14 mouse cellular contexts compared by ENCODE assay signal in genomic region chr9:34809993-34810513, GRCm38 (mm10).
DNase-seq lines count a peak whose midpoint lies in the region; ATAC-seq and TF ChIP-seq lines count a peak whose summit lies in the region.
"Had no signal": no experiment of that assay in that cellular context is flagged by ENCODE, and none has a peak within 500 bp of the region (broad histone marks: within the 10 kb centered on the region; RNA-seq: fewer than 3 reads in every experiment).

No protein-coding gene starts in this region.

- peak; percentile 56; the same call in 1 of the 2 replicates for ATAC-seq in midbrain, embryonic 13.5 days
- no peak for ATAC-seq in forebrain, postnatal 0 days
- ATAC-seq: activated CD4-positive, CD25-positive, alpha-beta regulatory T cell, adult 4 months; forebrain, embryonic 14.5 days had no signal

- H3K4me2 ChIP-seq in midbrain, embryonic 13.5 days (replicated peaks) = no peak overlapping the region
- H3K4me2 ChIP-seq in forebrain, postnatal 0 days (ENCODE audit: low read depth) = no peak overlapping the region
- H3K4me2 ChIP-seq: heart, embryonic 13.5 days; liver, embryonic 13.5 days had no signal

- H3K9ac ChIP-seq in midbrain, embryonic 13.5 days (replicated peaks) = 0 out of 2 replicates have a peak overlapping the region, but pooled peaks have one; percentile 11
- H3K9ac ChIP-seq in forebrain, postnatal 0 days = no peak overlapping the region
- H3K9ac ChIP-seq: heart, embryonic 13.5 days; liver, embryonic 13.5 days had no signal

- H3K27me3 ChIP-seq in midbrain, embryonic 13.5 days = no peaks in the 10 kb centered on the region
- H3K27me3 ChIP-seq in midbrain, embryonic 10.5 days (ENCODE audit: low read depth, poor library complexity, severe bottlenecking) = no peaks in the 10 kb centered on the region
- no peaks in the 10 kb centered on the region for H3K27me3 ChIP-seq in forebrain, postnatal 0 days (ENCODE audit: insufficient read depth, low read length)
- H3K27me3 ChIP-seq: heart, embryonic 13.5 days; liver, embryonic 13.5 days had no signal

- 0 out of 2 replicates have a peak overlapping the region, but pooled peaks have one; percentile 19 for H3K27ac ChIP-seq in midbrain, embryonic 13.5 days
- H3K27ac ChIP-seq in midbrain, embryonic 10.5 days (replicated peaks) = no peak overlapping the region
- no peak overlapping the region for H3K27ac ChIP-seq in forebrain, postnatal 0 days (ENCODE audit: low read depth, low read length)
- H3K27ac ChIP-seq: heart, embryonic 13.5 days; liver, embryonic 13.5 days had no signal

- 57% methylated on average over 5 of the region's 5 CpGs for WGBS in midbrain, embryonic 13.5 days
- WGBS in midbrain, embryonic 10.5 days = 75% methylated on average over 5 of the region's 5 CpGs
- WGBS in forebrain, postnatal 0 days = 58% methylated on average over 5 of the region's 5 CpGs

- H3K36me3 ChIP-seq in midbrain, embryonic 13.5 days = no peaks in the 10 kb centered on the region
- no peaks in the 10 kb centered on the region for H3K36me3 ChIP-seq in midbrain, embryonic 10.5 days
- H3K36me3 ChIP-seq in forebrain, postnatal 0 days (ENCODE audit: insufficient read depth) = no peaks in the 10 kb centered on the region
- H3K36me3 ChIP-seq: heart, embryonic 13.5 days; liver, embryonic 13.5 days had no signal

- peaks cover 7% of the 10 kb centered on the region; the same call in 1 of the 2 replicates for H3K4me1 ChIP-seq in midbrain, embryonic 13.5 days (replicated peaks)
- H3K4me1 ChIP-seq in midbrain, embryonic 10.5 days = no peaks in the 10 kb centered on the region; the same call in 1 of the 2 replicates
- H3K4me1 ChIP-seq in forebrain, postnatal 0 days (ENCODE audit: insufficient read depth) = no peaks in the 10 kb centered on the region
- H3K4me1 ChIP-seq: heart, embryonic 13.5 days; liver, embryonic 13.5 days had no signal

- DNase-seq in midbrain, embryonic 10.5 days (ENCODE audit: low spot score) = no peak
- peak; percentile 56 to 68 for DNase-seq in cerebellum, postnatal 25 days
- DNase-seq in layer of hippocampus, adult 9-11 months = peak; percentile 43
- DNase-seq in B cell, adult 2 months = no peak
- DNase-seq in forebrain, postnatal 0 days = no peak
- DNase-seq in adrenal gland, adult 8-10 months = no peak
- DNase-seq: gastrocnemius, postnatal 36 days; kidney, adult 2 months; liver, embryonic 13.5 days; lung, postnatal 10 days had no signal

- no peaks in the 10 kb centered on the region for H3K9me3 ChIP-seq in midbrain, embryonic 13.5 days
- H3K9me3 ChIP-seq in midbrain, embryonic 10.5 days (replicated peaks) = no peaks in the 10 kb centered on the region
- H3K9me3 ChIP-seq in forebrain, postnatal 0 days (ENCODE audit: low read length) = no peaks in the 10 kb centered on the region
- H3K9me3 ChIP-seq: heart, embryonic 13.5 days; liver, embryonic 13.5 days had no signal

- no peak overlapping the region for H3K4me3 ChIP-seq in midbrain, embryonic 13.5 days (replicated peaks)
- no peak overlapping the region for H3K4me3 ChIP-seq in midbrain, embryonic 10.5 days
- H3K4me3 ChIP-seq in forebrain, postnatal 0 days (ENCODE audit: low read depth, low read length) = no peak overlapping the region
- H3K4me3 ChIP-seq: heart, embryonic 13.5 days; liver, embryonic 13.5 days had no signal

- no peak for TF ChIP-seq CTCF in forebrain, postnatal 0 days (IDR thresholded peaks at IDR 0.05; ENCODE audit: low read depth)

Comparison
In these comparisons a context has a peak if more than half of its experiments do, and no peak if none do; other contexts are left out.
1. DNase-seq: peak in cerebellum, postnatal 25 days (2 of 2) and layer of hippocampus, adult 9-11 months (single experiment); none in midbrain, embryonic 10.5 days (single experiment), B cell, adult 2 months (0 of 2), forebrain, postnatal 0 days (single experiment) and adrenal gland, adult 8-10 months (single experiment).